Comparison of ENCODE assay signal across 39 mouse cellular contexts in genomic region chr4:118958812-118959211, GRCm38 (mm10). TPM values are rescaled to one million over a fixed set of nuclear protein-coding genes. Genes with fewer than 3 reads are reported as not detected.
"Had no signal": no experiment of that assay in that cellular context is flagged by ENCODE, and none has a peak within 500 bp of the region (broad histone marks: within the 10 kb centered on the region; RNA-seq: fewer than 3 reads in every experiment).

No protein-coding gene starts in this region.

- H3K4me3 ChIP-seq: embryonic facial prominence, embryonic 10.5 days; embryonic facial prominence, embryonic 12.5 days; embryonic facial prominence, embryonic 13.5 days; embryonic facial prominence, embryonic 15.5 days; erythroblast, embryonic 14.5 days; forebrain, embryonic 10.5 days; forebrain, embryonic 12.5 days; forebrain, embryonic 13.5 days; forebrain, embryonic 15.5 days; gastrocnemius, adult 2 months; heart, adult 2 months had no signal

- H3K27me3 ChIP-seq: embryonic facial prominence, embryonic 12.5 days; embryonic facial prominence, embryonic 13.5 days; embryonic facial prominence, embryonic 15.5 days; forebrain, embryonic 12.5 days; forebrain, embryonic 15.5 days had no signal

- H3K36me3 ChIP-seq: embryonic facial prominence, embryonic 10.5 days; embryonic facial prominence, embryonic 12.5 days; embryonic facial prominence, embryonic 13.5 days; embryonic facial prominence, embryonic 15.5 days; forebrain, embryonic 10.5 days; forebrain, embryonic 12.5 days; forebrain, embryonic 15.5 days had no signal

- H3K9ac ChIP-seq: embryonic facial prominence, embryonic 12.5 days; embryonic facial prominence, embryonic 13.5 days; embryonic facial prominence, embryonic 15.5 days; forebrain, embryonic 12.5 days; forebrain, embryonic 13.5 days; forebrain, embryonic 15.5 days; forebrain, postnatal 0 days had no signal

- ATAC-seq: forebrain, embryonic 13.5 days; forebrain, embryonic 14.5 days; forebrain, embryonic 15.5 days; forebrain, embryonic 16.5 days; forebrain, postnatal 0 days had no signal

- H3K9me3 ChIP-seq: embryonic facial prominence, embryonic 10.5 days; embryonic facial prominence, embryonic 12.5 days; embryonic facial prominence, embryonic 13.5 days; embryonic facial prominence, embryonic 15.5 days; forebrain, embryonic 10.5 days; forebrain, embryonic 12.5 days; forebrain, embryonic 13.5 days; forebrain, embryonic 15.5 days had no signal

- H3K4me2 ChIP-seq: embryonic facial prominence, embryonic 12.5 days; embryonic facial prominence, embryonic 13.5 days; embryonic facial prominence, embryonic 15.5 days; forebrain, embryonic 12.5 days; forebrain, embryonic 13.5 days; forebrain, embryonic 15.5 days had no signal

- DNase-seq: cerebellum, adult 2 months; cerebellum, adult 8-10 months; cerebellum, adult 9-10 months; cerebellum, adult 9-11 months; cerebellum, postnatal 10 days; cerebellum, postnatal 14 days; cerebellum, postnatal 25 days; cerebellum, postnatal 36 days; embryo, embryonic 11 days; forebrain, postnatal 0 days; gastrocnemius, adult 2 months; gastrocnemius, postnatal 10 days; gastrocnemius, postnatal 14 days; gastrocnemius, postnatal 25 days; gastrocnemius, postnatal 36 days; heart, adult 18-20 months; heart, adult 2 months had no signal

- H3K4me1 ChIP-seq: embryonic facial prominence, embryonic 10.5 days; embryonic facial prominence, embryonic 12.5 days; embryonic facial prominence, embryonic 13.5 days; embryonic facial prominence, embryonic 15.5 days; forebrain, embryonic 10.5 days; forebrain, embryonic 12.5 days; forebrain, embryonic 13.5 days had no signal

- H3K27ac ChIP-seq: embryonic facial prominence, embryonic 10.5 days; embryonic facial prominence, embryonic 12.5 days; embryonic facial prominence, embryonic 13.5 days; embryonic facial prominence, embryonic 15.5 days; forebrain, embryonic 10.5 days; forebrain, embryonic 12.5 days; forebrain, embryonic 13.5 days; forebrain, embryonic 15.5 days; gastrocnemius, adult 2 months; heart, adult 2 months had no signal

RNA-seq across cellular contexts. Expression of gene Lao1, which starts 2.6 kb away (rescaled TPM):
- total RNA-seq: common myeloid progenitor, adult 5-6 weeks; forebrain, postnatal 0 days; gastrocnemius, postnatal 4 days; granulocyte monocyte progenitor cell, adult 5-6 weeks had no signal
- polyA plus RNA-seq: embryonic facial prominence, embryonic 10.5 days; embryonic facial prominence, embryonic 11.5 days; embryonic facial prominence, embryonic 12.5 days; embryonic facial prominence, embryonic 13.5 days; embryonic facial prominence, embryonic 14.5 days; erythroblast, embryonic 14.5 days; forebrain, embryonic 10.5 days; forebrain, embryonic 11.5 days; forebrain, embryonic 12.5 days; forebrain, embryonic 13.5 days; heart, adult 2 months had no signal

RNA-seq across cellular contexts. Expression of gene Olfr1328, which starts 20.4 kb away (rescaled TPM):
- total RNA-seq: common myeloid progenitor, adult 5-6 weeks; forebrain, postnatal 0 days; gastrocnemius, adult 18-20 months; gastrocnemius, adult 2 months; gastrocnemius, adult 8-10 months; gastrocnemius, postnatal 10 days; gastrocnemius, postnatal 14 days; gastrocnemius, postnatal 25 days; gastrocnemius, postnatal 36 days; gastrocnemius, postnatal 4 days; granulocyte monocyte progenitor cell, adult 5-6 weeks; heart, adult 18-20 months; heart, adult 2 months had no signal
- polyA plus RNA-seq: cerebellum, adult 2 months; cortical plate, adult 2 months; embryonic facial prominence, embryonic 10.5 days; embryonic facial prominence, embryonic 11.5 days; embryonic facial prominence, embryonic 12.5 days; embryonic facial prominence, embryonic 13.5 days; embryonic facial prominence, embryonic 15.5 days; erythroblast, embryonic 14.5 days; forebrain, embryonic 10.5 days; forebrain, embryonic 11.5 days; forebrain, embryonic 12.5 days; forebrain, embryonic 13.5 days; forebrain, embryonic 14.5 days; forebrain, embryonic 15.5 days; forebrain, embryonic 16.5 days; forebrain, postnatal 0 days; gonadal fat pad, adult 2 months; heart, adult 2 months had no signal

RNA-seq across cellular contexts. Expression of gene Olfr1329, which starts 41.5 kb away (rescaled TPM):
- total RNA-seq: common myeloid progenitor, adult 5-6 weeks; forebrain, postnatal 0 days; gastrocnemius, adult 18-20 months; gastrocnemius, adult 2 months; gastrocnemius, adult 8-10 months; gastrocnemius, postnatal 10 days; gastrocnemius, postnatal 14 days; gastrocnemius, postnatal 25 days; gastrocnemius, postnatal 36 days; gastrocnemius, postnatal 4 days; granulocyte monocyte progenitor cell, adult 5-6 weeks; heart, adult 18-20 months; heart, adult 2 months had no signal
- polyA plus RNA-seq: cerebellum, adult 2 months; cortical plate, adult 2 months; embryonic facial prominence, embryonic 10.5 days; embryonic facial prominence, embryonic 11.5 days; embryonic facial prominence, embryonic 12.5 days; embryonic facial prominence, embryonic 13.5 days; embryonic facial prominence, embryonic 14.5 days; embryonic facial prominence, embryonic 15.5 days; erythroblast, embryonic 14.5 days; forebrain, embryonic 10.5 days; forebrain, embryonic 11.5 days; forebrain, embryonic 12.5 days; forebrain, embryonic 13.5 days; forebrain, embryonic 14.5 days; forebrain, embryonic 15.5 days; forebrain, embryonic 16.5 days; forebrain, postnatal 0 days; frontal cortex, adult 2 months; gonadal fat pad, adult 2 months; heart, adult 2 months had no signal
